Mouse (Mus musculus): ENCODE measurements around the gene Stk4. TPM values are rescaled to one million over a fixed set of nuclear protein-coding genes. Genes with fewer than 3 reads are reported as not detected.

Stk4 gene
- polyA plus RNA-seq, 1 experiment from 2014 or later, result 22.3 TPM

GRCm38 (mm10) chr2:164111546-164111945, 41.4 kb downstream of the Stk4 start:
- no peak for ATAC-seq (ENCODE audit: low read depth)
- H3K9me3 ChIP-seq (ENCODE audit: control insufficient read depth, low read length), result no peaks in the 10 kb centered on the region
- no peak overlapping the region for H3K9ac ChIP-seq (ENCODE audit: low read length)
- no peaks in the 10 kb centered on the region for H3K4me1 ChIP-seq (replicated peaks; ENCODE audit: control insufficient read depth, insufficient read depth, low read length)
- H3K4me2 ChIP-seq (ENCODE audit: low read depth, low read length), result no peak overlapping the region
- no peak overlapping the region for H3K4me3 ChIP-seq (ENCODE audit: low read length)
- H3K27me3 ChIP-seq (ENCODE audit: control insufficient read depth, insufficient read depth, low read depth, low read length), result no peaks in the 10 kb centered on the region
- H3K27ac ChIP-seq (ENCODE audit: low read length), result no peak overlapping the region
- 77% methylated on average over 8 of the region's 8 CpGs for WGBS
- H3K36me3 ChIP-seq (ENCODE audit: control insufficient read depth, insufficient read depth, low read length), result peaks cover 2% of the 10 kb centered on the region; the same call in 1 of the 2 replicates

- Histone ChIP-seq H3K27me3 (ENCODE audit: control insufficient read depth, insufficient read depth, low read depth, low read length) (no peaks in the 10 kb centered on the region), H3K4me3 (ENCODE audit: low read length) (no peak overlapping the region), H3K9ac (ENCODE audit: low read length) (no peak overlapping the region), H3K4me1 (replicated peaks; ENCODE audit: control insufficient read depth, insufficient read depth, low read length) (no peaks in the 10 kb centered on the region), H3K4me2 (ENCODE audit: low read depth, low read length) (no peak overlapping the region), H3K9me3 (ENCODE audit: control insufficient read depth, low read length) (no peaks in the 10 kb centered on the region), H3K27ac (ENCODE audit: low read length) (no peak overlapping the region), H3K36me3 (ENCODE audit: control insufficient read depth, insufficient read depth, low read length) (peaks cover 8% of the 10 kb centered on the region; the same call in 1 of the 2 replicates)
- no peak for ATAC-seq (ENCODE audit: low read depth)
- 90% methylated on average over 6 of the region's 6 CpGs for WGBS
Observed at GRCm38 (mm10) chr2:164114051-164114450, 43.9 kb downstream of the Stk4 start.

DNA sequence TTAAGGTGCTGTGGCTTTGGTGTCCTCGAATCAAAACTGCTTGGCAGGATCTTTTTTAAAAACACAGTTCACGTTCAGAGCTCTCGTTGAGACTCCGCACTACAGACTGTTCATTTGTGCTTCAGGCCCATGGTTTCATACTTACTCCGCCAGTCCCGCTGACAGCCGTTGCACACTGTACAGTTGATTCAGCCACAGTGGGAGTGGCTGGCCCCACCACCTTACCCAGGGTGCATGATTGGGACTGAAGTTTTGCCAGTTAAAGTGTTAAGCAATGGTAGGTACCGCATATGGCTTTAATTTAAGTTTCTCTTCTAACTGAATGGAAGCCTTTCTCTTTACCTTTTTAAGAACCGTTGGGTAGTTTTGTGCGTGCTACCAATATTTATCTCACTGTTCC, 45.4 kb downstream of the Stk4 start:
- 80% methylated on average over 10 of the region's 10 CpGs for WGBS
- Histone ChIP-seq H3K27me3 (ENCODE audit: control insufficient read depth, insufficient read depth, low read depth, low read length) (no peaks in the 10 kb centered on the region), H3K4me1 (replicated peaks; ENCODE audit: control insufficient read depth, insufficient read depth, low read length) (no peaks in the 10 kb centered on the region), H3K4me3 (ENCODE audit: low read length) (no peak overlapping the region), H3K36me3 (ENCODE audit: control insufficient read depth, insufficient read depth, low read length) (peaks cover 8% of the 10 kb centered on the region; the same call in 1 of the 2 replicates), H3K9ac (ENCODE audit: low read length) (no peak overlapping the region), H3K27ac (ENCODE audit: low read length) (no peak overlapping the region), H3K9me3 (ENCODE audit: control insufficient read depth, low read length) (no peaks in the 10 kb centered on the region), H3K4me2 (ENCODE audit: low read depth, low read length) (no peak overlapping the region)
- ATAC-seq (ENCODE audit: low read depth), result no peak

GRCm38 (mm10) chr2:164119503-164119902, 49.4 kb downstream of the Stk4 start:
- 93% methylated on average over 6 of the region's 6 CpGs for WGBS
- H3K36me3 ChIP-seq (ENCODE audit: control insufficient read depth, insufficient read depth, low read length), result peaks cover 9% of the 10 kb centered on the region
- H3K4me3 ChIP-seq (ENCODE audit: low read length), result no peak overlapping the region
- no peak for ATAC-seq (ENCODE audit: low read depth)
- no peak overlapping the region for H3K27ac ChIP-seq (ENCODE audit: low read length)
- no peaks in the 10 kb centered on the region for H3K27me3 ChIP-seq (ENCODE audit: control insufficient read depth, insufficient read depth, low read depth, low read length)
- H3K9ac ChIP-seq (ENCODE audit: low read length), result no peak overlapping the region
- H3K9me3 ChIP-seq (ENCODE audit: control insufficient read depth, low read length), result no peaks in the 10 kb centered on the region
- no peak overlapping the region for H3K4me2 ChIP-seq (ENCODE audit: low read depth, low read length)
- H3K4me1 ChIP-seq (replicated peaks; ENCODE audit: control insufficient read depth, insufficient read depth, low read length), result no peaks in the 10 kb centered on the region

DNA sequence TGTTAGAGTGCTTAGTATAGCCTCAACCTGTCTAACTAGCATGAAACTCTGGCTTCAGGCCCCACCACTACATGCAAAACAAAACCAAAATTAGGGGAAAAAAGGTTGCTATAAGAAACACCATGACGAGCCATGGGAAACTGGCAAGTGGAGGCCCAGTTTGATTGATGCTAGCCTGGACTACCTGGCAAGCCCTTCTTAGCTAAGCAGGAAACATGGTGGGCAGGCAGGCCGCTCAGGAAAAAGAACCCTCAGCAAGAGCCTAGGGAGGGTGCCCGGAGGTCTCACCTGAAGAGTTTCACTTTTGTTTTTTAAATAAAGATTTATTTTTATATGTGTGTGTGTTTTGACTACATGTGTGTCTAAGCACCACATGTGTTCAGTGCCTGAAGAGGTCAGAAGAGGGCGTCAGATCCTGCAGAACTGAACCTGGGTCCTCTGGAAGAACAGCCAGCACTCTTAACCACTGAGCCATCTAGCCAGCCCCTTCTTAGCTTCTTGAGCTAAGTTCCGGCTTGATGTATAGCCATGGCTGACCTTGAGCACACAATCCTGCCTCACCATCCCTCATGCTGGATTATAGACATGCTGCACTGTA, 53.1 kb downstream of the Stk4 start:
- Histone ChIP-seq H3K4me2 (ENCODE audit: low read depth, low read length) (no peak overlapping the region), H3K9me3 (ENCODE audit: control insufficient read depth, low read length) (no peaks in the 10 kb centered on the region)
- 78% methylated on average over 5 of the region's 5 CpGs for WGBS

DNA sequence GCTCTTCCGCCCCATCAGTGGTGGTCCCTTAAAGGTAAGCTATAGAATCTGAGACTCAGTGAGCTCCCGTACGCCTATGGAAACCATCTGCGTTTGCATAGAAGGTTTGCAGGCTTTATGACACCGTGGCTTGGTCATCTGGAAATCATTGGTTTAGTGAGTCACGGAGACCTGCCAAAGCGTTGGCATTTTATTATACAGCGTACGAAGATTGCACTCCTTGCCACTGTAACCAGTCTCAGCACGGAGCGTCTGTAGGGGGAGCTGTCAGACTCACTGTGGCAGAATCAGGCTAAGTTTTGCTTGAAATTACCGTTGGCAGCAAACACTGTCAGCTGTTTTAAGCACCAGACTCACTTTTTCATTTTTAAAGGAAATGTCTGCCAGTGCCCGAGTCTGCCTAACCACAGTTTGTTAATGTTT, 56.4 kb downstream of the Stk4 start:
- Histone ChIP-seq H3K36me3 (ENCODE audit: control insufficient read depth, insufficient read depth, low read length) (peaks cover 3% of the 10 kb centered on the region; the same call in 1 of the 2 replicates), H3K27me3 (ENCODE audit: control insufficient read depth, insufficient read depth, low read depth, low read length) (no peaks in the 10 kb centered on the region), H3K27ac (ENCODE audit: low read length) (no peak overlapping the region), H3K4me3 (ENCODE audit: low read length) (no peak overlapping the region), H3K9ac (ENCODE audit: low read length) (no peak overlapping the region), H3K4me2 (ENCODE audit: low read depth, low read length) (no peak overlapping the region), H3K9me3 (ENCODE audit: control insufficient read depth, low read length) (no peaks in the 10 kb centered on the region), H3K4me1 (replicated peaks; ENCODE audit: control insufficient read depth, insufficient read depth, low read length) (no peaks in the 10 kb centered on the region)
- WGBS, result 74% methylated on average over 13 of the region's 13 CpGs
- ATAC-seq (ENCODE audit: low read depth), result no peak

More for the DNA sequence above, 53.1 kb downstream of the Stk4 start:
- H3K27ac ChIP-seq (ENCODE audit: low read length), result no peak overlapping the region
- no peaks in the 10 kb centered on the region for H3K4me1 ChIP-seq (replicated peaks; ENCODE audit: control insufficient read depth, insufficient read depth, low read length)
- peaks cover 5% of the 10 kb centered on the region for H3K36me3 ChIP-seq (ENCODE audit: control insufficient read depth, insufficient read depth, low read length)
- no peak overlapping the region for H3K4me3 ChIP-seq (ENCODE audit: low read length)
- no peak overlapping the region for H3K9ac ChIP-seq (ENCODE audit: low read length)
- H3K27me3 ChIP-seq (ENCODE audit: control insufficient read depth, insufficient read depth, low read depth, low read length), result no peaks in the 10 kb centered on the region
- ATAC-seq (ENCODE audit: low read depth), result no peak

DNA sequence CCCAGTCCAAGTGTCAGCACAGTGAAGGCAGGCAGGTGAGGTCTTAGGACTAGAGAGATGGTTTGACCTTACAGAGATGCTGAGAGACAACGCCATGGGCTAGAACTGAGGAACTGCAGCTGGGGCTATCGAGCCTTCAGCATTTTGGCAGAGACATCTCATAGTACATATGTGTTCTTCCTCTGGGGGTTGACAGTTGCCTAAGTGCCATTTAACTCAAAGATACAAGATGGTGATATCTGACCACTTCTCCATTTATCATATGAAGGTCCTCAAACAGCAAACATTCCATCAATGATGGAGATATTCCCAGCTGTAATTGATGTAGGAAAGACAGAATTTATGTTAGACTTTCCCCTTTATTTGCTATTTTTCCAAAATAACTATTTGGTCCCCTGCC, 57.2 kb downstream of the Stk4 start:
- no peaks in the 10 kb centered on the region for H3K27me3 ChIP-seq (ENCODE audit: control insufficient read depth, insufficient read depth, low read depth, low read length)
- no peak overlapping the region for H3K4me3 ChIP-seq (ENCODE audit: low read length)
- no peak overlapping the region for H3K9ac ChIP-seq (ENCODE audit: low read length)
- peaks cover 3% of the 10 kb centered on the region; the same call in 1 of the 2 replicates for H3K36me3 ChIP-seq (ENCODE audit: control insufficient read depth, insufficient read depth, low read length)
- 82% methylated on average over 2 of the region's 2 CpGs for WGBS
- no peaks in the 10 kb centered on the region for H3K9me3 ChIP-seq (ENCODE audit: control insufficient read depth, low read length)
- no peak for ATAC-seq (ENCODE audit: low read depth)
- no peaks in the 10 kb centered on the region for H3K4me1 ChIP-seq (replicated peaks; ENCODE audit: control insufficient read depth, insufficient read depth, low read length)
- H3K4me2 ChIP-seq (ENCODE audit: low read depth, low read length), result no peak overlapping the region
- no peak overlapping the region for H3K27ac ChIP-seq (ENCODE audit: low read length)

DNA sequence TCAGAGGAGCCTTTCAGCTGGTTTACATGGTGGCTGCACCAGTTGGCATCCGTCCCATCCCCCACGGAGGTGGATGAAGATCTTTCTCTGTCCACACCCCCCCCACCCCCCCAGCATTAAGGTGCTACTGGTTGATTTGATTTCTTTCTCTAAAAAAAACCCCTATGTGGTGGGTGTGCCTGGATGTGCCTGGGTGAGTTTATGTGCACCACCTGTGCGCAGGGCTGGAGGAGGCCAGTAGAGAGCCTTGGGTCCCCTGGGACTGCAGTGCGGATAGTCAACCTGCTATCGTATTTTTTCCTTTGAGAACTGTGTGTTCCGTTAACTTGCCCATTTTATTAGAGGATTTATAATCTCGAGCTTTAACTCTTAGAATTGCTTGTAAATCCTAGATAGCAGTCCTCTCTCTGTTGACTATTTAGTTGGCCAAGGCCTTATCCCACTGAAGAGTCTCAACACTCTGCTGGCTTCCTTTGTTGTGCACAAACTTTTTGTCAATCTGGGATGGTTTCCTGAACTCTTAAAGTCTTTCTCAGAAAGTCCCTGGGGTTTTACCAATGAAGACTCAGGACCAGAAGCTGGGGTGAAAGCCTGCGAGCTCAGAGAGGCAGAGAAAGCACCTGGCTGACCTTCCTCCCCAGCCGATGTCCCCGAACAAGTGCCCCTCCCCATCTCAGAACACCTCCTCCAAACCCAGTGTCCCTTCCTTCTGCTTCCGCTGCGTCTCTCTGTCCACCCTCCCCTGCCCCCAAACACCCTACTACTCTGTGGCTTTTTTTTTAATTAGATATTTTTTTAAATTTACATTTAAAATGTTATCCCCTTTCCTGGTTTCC, 58.7 kb downstream of the Stk4 start:
- no peak overlapping the region for H3K27ac ChIP-seq (ENCODE audit: low read length)
- H3K9ac ChIP-seq (ENCODE audit: low read length), result no peak overlapping the region
- H3K4me3 ChIP-seq (ENCODE audit: low read length), result no peak overlapping the region
- no peak for ATAC-seq (ENCODE audit: low read depth)
- H3K27me3 ChIP-seq (ENCODE audit: control insufficient read depth, insufficient read depth, low read depth, low read length), result no peaks in the 10 kb centered on the region
- H3K4me2 ChIP-seq (ENCODE audit: low read depth, low read length), result no peak overlapping the region
- no peaks in the 10 kb centered on the region for H3K4me1 ChIP-seq (replicated peaks; ENCODE audit: control insufficient read depth, insufficient read depth, low read length)
- no peaks in the 10 kb centered on the region for H3K9me3 ChIP-seq (ENCODE audit: control insufficient read depth, low read length)
- 90% methylated on average over 12 of the region's 12 CpGs for WGBS
- H3K36me3 ChIP-seq (ENCODE audit: control insufficient read depth, insufficient read depth, low read length), result peaks cover 3% of the 10 kb centered on the region; the same call in 1 of the 2 replicates

GRCm38 (mm10) chr2:164131586-164131985, 61.5 kb downstream of the Stk4 start:
- Histone ChIP-seq H3K27ac (ENCODE audit: low read length) (no peak overlapping the region), H3K27me3 (ENCODE audit: control insufficient read depth, insufficient read depth, low read depth, low read length) (no peaks in the 10 kb centered on the region), H3K9me3 (ENCODE audit: control insufficient read depth, low read length) (no peaks in the 10 kb centered on the region), H3K4me3 (ENCODE audit: low read length) (no peak overlapping the region), H3K9ac (ENCODE audit: low read length) (no peak overlapping the region), H3K36me3 (ENCODE audit: control insufficient read depth, insufficient read depth, low read length) (no peaks in the 10 kb centered on the region), H3K4me2 (ENCODE audit: low read depth, low read length) (no peak overlapping the region), H3K4me1 (replicated peaks; ENCODE audit: control insufficient read depth, insufficient read depth, low read length) (peaks cover 7% of the 10 kb centered on the region; the same call in 1 of the 2 replicates)
- no peak for ATAC-seq (ENCODE audit: low read depth)
- 80% methylated on average over 1 of the region's 1 CpGs for WGBS

Measured in lung, embryonic 16.5 days (tissue).